Mouse (Mus musculus) midbrain, embryonic 16.5 days (tissue): ENCODE measurements at regions not wholly inside any gene's neighbourhood (a gene's known extent, or its start where the extent isn't known, plus 50 kb on each side); places are given as distances from the start of the nearest gene placed in this dataset.

Source experiments
- ATAC-seq: fragments of 200-750 bp; cut with Nextera tagmentation; 2 replicates; pipeline ENCODE4 v1.8.0; 2017; ENCODE audit warnings: moderate TSS enrichment
- H3K27ac ChIP-seq: fragments of 300-500 bp; sonication (generic); 2 replicates; pipeline ENCODE4 v1.5.1; 2014; ENCODE audit warnings: mild to moderate bottlenecking, low read length, mixed read lengths
- H3K27me3 ChIP-seq: fragments of 300-500 bp; sonication (generic); 2 replicates; pipeline ENCODE4 v1.6.1; 2014; ENCODE audit warnings: low read depth, low read length, mixed read lengths; ENCODE audit not compliant: control insufficient read depth, insufficient read depth
- H3K36me3 ChIP-seq: fragments of 300-500 bp; sonication (generic); 2 replicates; pipeline ENCODE4 v1.6.1; 2014; ENCODE audit warnings: mild to moderate bottlenecking, low read length, moderate library complexity, mixed read lengths; ENCODE audit not compliant: control insufficient read depth, insufficient read depth
- H3K4me1 ChIP-seq: fragments of 300-500 bp; sonication (generic); 2 replicates; pipeline ENCODE4 v1.6.1; 2014; ENCODE audit warnings: mild to moderate bottlenecking, low read length, mixed read lengths; ENCODE audit not compliant: control insufficient read depth, insufficient read depth
- H3K4me2 ChIP-seq: fragments of 300-500 bp; sonication (generic); 2 replicates; pipeline ENCODE4 v1.6.1; 2014; ENCODE audit warnings: mild to moderate bottlenecking, low read length, mixed read lengths
- H3K4me3 ChIP-seq: fragments of 300-500 bp; sonication (generic); 2 replicates; pipeline ENCODE4 v1.5.1; 2014; ENCODE audit warnings: low read depth, mild to moderate bottlenecking, low read length, moderate library complexity, mixed read lengths
- H3K9ac ChIP-seq: fragments of 300-500 bp; sonication (generic); 2 replicates; pipeline ENCODE4 v1.6.1; 2014; ENCODE audit warnings: low read depth, low read length, mixed read lengths
- H3K9me3 ChIP-seq: fragments of 300-500 bp; sonication (generic); replicated peaks from 2 replicates; pipeline ENCODE4 v1.6.1; 2014; ENCODE audit warnings: mild to moderate bottlenecking, low read length, mixed read lengths; ENCODE audit not compliant: control insufficient read depth, poor library complexity, severe bottlenecking
- WGBS: fragments of 180-500 bp; shearing (Covaris S2); extraction: QIAGEN DNeasy Blood & Tissue Kit; methylation state at CpG from one replicate; pipeline ENCODE4 v1.1.7; 2014; 5-methylcytosine and 5-hydroxymethylcytosine counted together

- 39% methylated on average over 20 of the region's 20 CpGs for WGBS
- H3K9ac ChIP-seq, result no peak overlapping the region
- peaks cover 14% of the 10 kb centered on the region for H3K4me1 ChIP-seq
These were observed 52.2 kb upstream of the Kcng1 start for GRCm38 (mm10) chr2:168333552-168334240.

GRCm38 (mm10) chr2:168332972-168333371 is 51.4 kb upstream of the Kcng1 start:
- 77% methylated on average over 6 of the region's 6 CpGs for WGBS
- Histone ChIP-seq H3K4me3 (no peak overlapping the region), H3K9ac (no peak overlapping the region), H3K9me3 (no peaks in the 10 kb centered on the region), H3K4me1 (peaks cover 6% of the 10 kb centered on the region), H3K4me2 (no peak overlapping the region), H3K27ac (no peak overlapping the region), H3K36me3 (no peaks in the 10 kb centered on the region), H3K27me3 (no peaks in the 10 kb centered on the region)
- ATAC-seq, result no peak

More at GRCm38 (mm10) chr2:168333552-168334240, 52.2 kb upstream of the Kcng1 start:
- ATAC-seq, result no peak
- Histone ChIP-seq H3K27me3 (no peaks in the 10 kb centered on the region), H3K27ac (0 out of 2 replicates have a peak overlapping the region, but pooled peaks have one; percentile 52), H3K9me3 (no peaks in the 10 kb centered on the region), H3K4me2 (no peak overlapping the region), H3K4me3 (no peak overlapping the region), H3K36me3 (no peaks in the 10 kb centered on the region)
